Mouse (Mus musculus): ENCODE results near the gene Gm9495. TPM values are rescaled to one million over a fixed set of nuclear protein-coding genes. Genes with fewer than 3 reads are reported as not detected.
"Not testable (repeated sequence)": the region's sequence is repeated elsewhere in the genome, so short reads cannot be mapped to it uniquely, and the experiment has no call there.

Gene Gm9495
- total RNA-seq (2021) = not detected
- long read RNA-seq, experiment 1 = 0 reads
- long read RNA-seq, experiment 2 = 0 reads

DNA sequence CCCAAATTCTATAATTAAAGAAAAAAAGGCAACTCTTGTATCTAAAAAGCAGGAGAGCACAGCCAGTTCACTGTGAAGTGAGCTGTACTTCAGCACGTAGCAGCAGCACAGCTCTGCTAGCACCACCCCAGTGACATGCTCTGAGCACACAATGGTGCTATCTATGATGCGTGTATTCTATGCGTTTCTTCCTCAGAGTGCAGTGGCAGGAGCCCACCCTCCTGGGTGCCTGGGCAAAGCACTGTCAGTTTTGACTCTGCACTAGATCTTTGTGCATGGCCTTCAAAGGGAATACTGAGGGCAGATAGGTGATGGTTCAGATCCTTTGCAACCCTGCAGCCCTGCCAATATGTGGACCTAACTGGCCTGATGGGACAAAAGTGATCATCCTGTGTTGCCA, at the start of gene Gm9495:
Gene Gm9495, minus strand, starts transcription at position 101 of the 400 bp plus-strand sequence.
- DNase-seq = not testable (repeated sequence)

GRCm38 (mm10) chr8:69474946-69475345, 21.6 kb upstream of the Gm9495 start:
- DNase-seq = not testable (repeated sequence)

DNA sequence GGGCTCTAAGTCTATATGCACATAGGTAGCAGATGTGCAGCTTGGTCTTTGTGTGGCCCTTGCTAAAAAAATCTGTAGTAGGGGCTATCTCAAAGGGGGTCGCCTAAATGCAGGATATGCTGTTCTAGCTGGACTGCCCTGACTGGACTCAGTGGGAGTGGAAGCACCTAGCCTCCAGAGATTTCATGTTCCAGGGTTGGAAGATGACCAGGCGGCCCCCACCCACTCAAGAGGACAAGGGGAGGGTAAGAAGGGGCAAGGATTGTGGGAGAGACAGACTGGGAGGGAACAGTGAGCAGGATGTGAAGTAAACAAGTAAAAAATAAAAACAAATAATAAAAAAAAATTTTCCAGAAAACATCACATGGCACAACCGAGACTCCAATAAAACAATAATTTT, 33.3 kb downstream of the Gm9495 start:
- not testable (repeated sequence) for DNase-seq

DNA sequence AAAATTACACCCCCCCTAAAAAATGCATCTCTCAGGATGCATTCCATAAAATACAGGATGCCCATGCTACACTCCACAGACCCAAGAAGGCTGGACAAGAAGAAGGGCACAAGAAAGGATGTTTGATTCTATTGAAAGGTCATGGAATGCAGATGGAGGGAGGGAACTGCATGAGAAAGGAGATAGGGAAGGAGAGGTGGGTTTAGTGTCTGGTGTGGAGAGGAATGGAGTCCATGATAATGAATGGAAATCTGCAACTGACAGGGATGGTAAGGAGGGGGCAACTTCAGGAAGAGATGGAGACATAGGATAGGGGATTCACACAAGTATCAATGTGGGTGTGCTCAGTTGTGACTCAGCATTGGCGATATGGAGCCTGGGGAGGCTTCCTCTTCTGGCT, 39.0 kb downstream of the Gm9495 start:
- DNase-seq = no peak

DNA sequence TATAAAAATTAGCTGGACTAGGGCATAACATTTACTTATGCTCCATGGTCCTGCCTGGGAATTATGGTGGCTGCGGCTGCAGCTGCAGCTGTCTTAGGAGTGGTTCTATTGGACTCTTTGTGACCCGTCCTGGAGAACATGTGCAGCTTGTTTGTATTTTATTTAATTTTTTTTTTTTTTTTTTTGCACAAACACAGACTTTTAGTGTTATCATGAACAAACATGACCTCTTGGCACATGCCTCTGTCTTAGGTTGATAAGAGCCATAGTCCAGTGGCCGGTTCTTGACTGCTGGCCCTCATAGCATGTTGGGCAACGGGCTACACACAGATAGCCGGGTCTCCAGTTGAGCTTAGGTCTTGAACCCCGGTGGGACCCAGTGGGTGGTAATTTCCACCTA, 48.6 kb downstream of the Gm9495 start:
- no peak for DNase-seq

- no peak for DNase-seq
Measured at GRCm38 (mm10) chr8:69399956-69400443, 53.4 kb downstream of the Gm9495 start.

DNA sequence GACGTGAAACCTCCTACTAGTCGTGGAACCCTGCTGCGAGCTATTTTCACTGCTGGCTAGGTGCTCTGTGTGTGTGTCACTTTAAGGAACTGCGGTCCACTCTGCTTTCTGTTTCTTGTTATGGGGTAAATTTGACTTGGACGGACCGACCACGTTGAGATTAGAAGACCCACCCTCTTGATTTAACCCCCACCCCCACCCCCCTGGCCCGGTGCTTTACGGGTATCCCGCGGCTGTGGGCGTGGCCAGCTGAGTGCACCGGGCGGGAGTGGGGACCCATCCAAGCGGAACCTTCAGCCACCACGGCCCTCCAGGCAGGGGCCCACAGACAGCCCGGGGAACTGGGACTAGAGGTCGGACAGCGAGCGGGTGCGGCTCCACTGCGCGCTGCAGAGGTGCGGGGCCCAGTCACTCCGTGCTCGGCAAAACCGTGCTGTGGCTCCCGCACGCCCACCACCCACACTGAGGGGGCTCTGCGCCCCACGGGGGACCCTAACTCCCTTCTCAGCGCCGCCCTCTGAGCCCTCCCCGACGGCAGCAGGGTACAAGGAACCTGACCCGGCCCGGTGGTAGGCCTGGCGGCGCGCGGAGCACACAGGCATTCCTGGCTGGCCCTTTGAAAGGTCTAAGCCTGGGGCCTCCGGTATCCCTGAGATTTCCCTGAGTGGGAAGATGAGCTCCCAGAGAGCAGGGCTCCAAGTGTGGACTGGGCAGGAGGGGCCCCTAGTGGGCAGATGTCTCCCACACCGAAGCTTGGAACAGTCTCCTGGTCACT, 54.0 kb downstream of the Gm9495 start:
- DNase-seq = peak; percentile 77

DNA sequence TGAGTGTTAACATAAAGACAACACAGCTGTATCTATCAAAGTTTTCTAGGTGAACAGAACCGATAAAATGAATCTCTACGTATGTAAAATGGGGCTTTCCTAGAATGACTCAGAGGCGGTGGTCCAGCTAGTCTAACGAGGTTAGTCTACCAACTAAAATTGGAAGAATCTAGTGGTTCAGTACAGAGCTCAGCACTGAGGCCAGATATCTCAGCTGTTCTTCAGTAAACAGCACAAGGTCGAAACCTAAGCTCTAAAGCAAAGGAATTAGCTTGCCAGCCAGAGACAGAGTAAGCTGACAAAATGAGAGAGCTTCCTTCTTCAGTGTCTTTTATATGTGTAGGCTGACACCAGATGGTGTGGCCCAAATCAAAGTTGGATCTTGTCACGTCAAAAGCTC, 57.2 kb downstream of the Gm9495 start:
- no peak for DNase-seq

DNA sequence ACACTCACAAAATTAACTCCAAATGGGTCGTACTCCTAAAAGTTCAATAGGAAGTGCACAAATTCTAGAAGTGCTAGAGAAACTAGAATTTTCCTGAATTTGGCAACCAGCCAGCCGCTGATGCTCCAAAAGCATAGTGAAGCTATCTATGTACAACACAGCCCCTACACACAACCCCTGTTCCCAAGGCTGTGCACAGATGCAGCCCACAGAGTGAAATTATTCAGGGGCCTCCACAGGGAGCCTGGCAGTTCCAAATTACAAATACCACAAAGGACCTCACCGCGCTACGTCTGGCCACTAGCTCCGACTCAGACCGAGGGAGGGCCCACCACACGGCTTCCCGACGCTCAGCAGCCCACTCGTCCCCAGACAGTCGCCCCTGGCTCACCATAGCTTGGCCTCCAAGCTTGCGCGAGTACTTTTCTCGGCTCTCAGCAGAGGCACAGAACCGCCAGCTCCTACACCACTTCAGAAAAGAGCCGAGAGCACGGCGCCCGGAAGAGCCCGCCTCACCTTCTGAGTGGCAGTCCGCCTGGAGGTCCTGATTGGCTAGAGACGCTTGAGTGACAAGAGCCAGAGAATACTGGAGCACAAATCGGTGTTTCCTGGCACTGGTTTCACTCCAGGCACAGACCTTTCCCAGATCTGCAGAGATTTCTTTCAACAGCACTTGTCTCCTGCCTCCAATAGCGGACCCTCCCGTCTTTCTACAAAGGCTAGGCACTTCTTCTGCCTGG, 58.1 kb downstream of the Gm9495 start:
- peak; percentile 91 for DNase-seq

GRCm38 (mm10) chr8:69384361-69384760, 69.0 kb downstream of the Gm9495 start:
- no peak for DNase-seq

Other genes starting within 250 kb of the Gm9495 start
- 10 to 100 TPM in 1 of 2 experiments, 1 to 10 TPM in 1; 9.6 to 16.2 TPM for gene Zfp930, start 244.5 kb downstream of the Gm9495 start, total RNA-seq (2021)
- gene D130040H23Rik, start 182.5 kb downstream of the Gm9495 start, total RNA-seq (2021) = 10 to 100 TPM in 1 of 2 experiments, 1 to 10 TPM in 1; 6.0 to 10.9 TPM
- gene Gm7697, start 69.4 kb upstream of the Gm9495 start, total RNA-seq (2021) = not detected
- gene Zfp868, start 172.0 kb upstream of the Gm9495 start, total RNA-seq (2021) = 10 to 100 TPM; 12.4 to 15.1 TPM
- 1 to 10 TPM; 2.4 to 3.8 TPM for gene Zfp964, start 200.9 kb upstream of the Gm9495 start, total RNA-seq (2021)